Mouse (Mus musculus): ENCODE data around the gene Efnb2. TPM values are rescaled to one million over a fixed set of nuclear protein-coding genes. Genes with fewer than 3 reads are reported as not detected.

Gene Efnb2
- polyA plus RNA-seq, 1 experiment from 2014 or later = 18.3 TPM

- no peaks in the 10 kb centered on the region for H3K9me3 ChIP-seq (ENCODE audit: control insufficient read depth, low read length)
- peak overlapping the region; percentile 45; the same call in 1 of the 2 replicates for H3K9ac ChIP-seq (ENCODE audit: low read length)
- peak overlapping the region; percentile 80 for H3K4me3 ChIP-seq (ENCODE audit: low read depth, low read length)
- peaks cover 42% of the 10 kb centered on the region for H3K27me3 ChIP-seq (ENCODE audit: control insufficient read depth, insufficient read depth, low read length)
- H3K36me3 ChIP-seq (ENCODE audit: control insufficient read depth, insufficient read depth, low read length) = no peaks in the 10 kb centered on the region
- H3K4me2 ChIP-seq = peak overlapping the region; percentile 92
- peak; percentile 91 for DNase-seq (ENCODE audit: low spot score, missing footprints)
- peaks cover 54% of the 10 kb centered on the region for H3K4me1 ChIP-seq (ENCODE audit: control insufficient read depth, insufficient read depth, low read length)
- 6% methylated on average over 5 of the region's 5 CpGs for WGBS
- ATAC-seq (ENCODE audit: low FRiP score) = no peak
- H3K27ac ChIP-seq (ENCODE audit: low read depth, low read length) = no peak overlapping the region
Measured at GRCm38 (mm10) chr8:8657692-8658355, 3.2 kb downstream of the Efnb2 start.

- H3K9me3 ChIP-seq (ENCODE audit: control insufficient read depth, low read length) = no peaks in the 10 kb centered on the region
- ATAC-seq (ENCODE audit: low FRiP score) = no peak
- peaks cover 54% of the 10 kb centered on the region for H3K4me1 ChIP-seq (ENCODE audit: control insufficient read depth, insufficient read depth, low read length)
- 4% methylated on average over 14 of the region's 14 CpGs for WGBS
- H3K36me3 ChIP-seq (ENCODE audit: control insufficient read depth, insufficient read depth, low read length) = no peaks in the 10 kb centered on the region
- H3K9ac ChIP-seq (ENCODE audit: low read length) = peak overlapping the region; percentile 34; the same call in 1 of the 2 replicates
- DNase-seq (ENCODE audit: low spot score, missing footprints) = peak; percentile 88
- H3K4me2 ChIP-seq = peak overlapping the region; percentile 92
- H3K27ac ChIP-seq (ENCODE audit: low read depth, low read length) = no peak overlapping the region
- H3K4me3 ChIP-seq (ENCODE audit: low read depth, low read length) = peak overlapping the region; percentile 19
- peaks cover 52% of the 10 kb centered on the region for H3K27me3 ChIP-seq (ENCODE audit: control insufficient read depth, insufficient read depth, low read length)
Measured at GRCm38 (mm10) chr8:8656578-8657441, 4.2 kb downstream of the Efnb2 start.

GRCm38 (mm10) chr8:8655346-8656340, 5.4 kb downstream of the Efnb2 start:
- Histone ChIP-seq H3K9me3 (ENCODE audit: control insufficient read depth, low read length) (no peaks in the 10 kb centered on the region), H3K4me2 (peak overlapping the region; percentile 92), H3K36me3 (ENCODE audit: control insufficient read depth, insufficient read depth, low read length) (no peaks in the 10 kb centered on the region), H3K27me3 (ENCODE audit: control insufficient read depth, insufficient read depth, low read length) (peaks cover 64% of the 10 kb centered on the region), H3K4me1 (ENCODE audit: control insufficient read depth, insufficient read depth, low read length) (peaks cover 56% of the 10 kb centered on the region), H3K9ac (ENCODE audit: low read length) (no peak overlapping the region), H3K4me3 (ENCODE audit: low read depth, low read length) (0 out of 2 replicates have a peak overlapping the region, but pooled peaks have one; percentile 19), H3K27ac (ENCODE audit: low read depth, low read length) (no peak overlapping the region)
- DNase-seq (ENCODE audit: low spot score, missing footprints) = peak; percentile 95
- WGBS = 7% methylated on average over 24 of the region's 24 CpGs
- ATAC-seq (ENCODE audit: low FRiP score) = peak; percentile 60

GRCm38 (mm10) chr8:8653906-8654489, 7.0 kb downstream of the Efnb2 start:
- Histone ChIP-seq H3K27me3 (ENCODE audit: control insufficient read depth, insufficient read depth, low read length) (peaks cover 76% of the 10 kb centered on the region), H3K36me3 (ENCODE audit: control insufficient read depth, insufficient read depth, low read length) (no peaks in the 10 kb centered on the region), H3K9ac (ENCODE audit: low read length) (no peak overlapping the region), H3K4me1 (ENCODE audit: control insufficient read depth, insufficient read depth, low read length) (peaks cover 46% of the 10 kb centered on the region), H3K27ac (ENCODE audit: low read depth, low read length) (no peak overlapping the region), H3K9me3 (ENCODE audit: control insufficient read depth, low read length) (no peaks in the 10 kb centered on the region), H3K4me2 (0 out of 2 replicates have a peak overlapping the region, but pooled peaks have one; percentile 3), H3K4me3 (ENCODE audit: low read depth, low read length) (no peak overlapping the region)
- DNase-seq (ENCODE audit: low spot score, missing footprints) = peak; percentile 88
- 26% methylated on average over 12 of the region's 12 CpGs for WGBS
- ATAC-seq (ENCODE audit: low FRiP score) = no peak

- Histone ChIP-seq H3K27ac (ENCODE audit: low read depth, low read length) (no peak overlapping the region), H3K36me3 (ENCODE audit: control insufficient read depth, insufficient read depth, low read length) (no peaks in the 10 kb centered on the region), H3K4me3 (ENCODE audit: low read depth, low read length) (no peak overlapping the region), H3K4me1 (ENCODE audit: control insufficient read depth, insufficient read depth, low read length) (peaks cover 43% of the 10 kb centered on the region), H3K4me2 (no peak overlapping the region), H3K9me3 (ENCODE audit: control insufficient read depth, low read length) (no peaks in the 10 kb centered on the region), H3K9ac (ENCODE audit: low read length) (no peak overlapping the region), H3K27me3 (ENCODE audit: control insufficient read depth, insufficient read depth, low read length) (peaks cover 80% of the 10 kb centered on the region)
- 52% methylated on average over 5 of the region's 5 CpGs for WGBS
- ATAC-seq (ENCODE audit: low FRiP score) (no peak), DNase-seq (ENCODE audit: low spot score, missing footprints) (no peak)
Measured at GRCm38 (mm10) chr8:8653343-8653742, 7.7 kb downstream of the Efnb2 start.

GRCm38 (mm10) chr8:8652388-8652787, 8.7 kb downstream of the Efnb2 start:
- no peaks in the 10 kb centered on the region for H3K9me3 ChIP-seq (ENCODE audit: control insufficient read depth, low read length)
- ATAC-seq (ENCODE audit: low FRiP score) = no peak
- H3K4me1 ChIP-seq (ENCODE audit: control insufficient read depth, insufficient read depth, low read length) = peaks cover 35% of the 10 kb centered on the region
- 91% methylated on average over 4 of the region's 4 CpGs for WGBS
- H3K27me3 ChIP-seq (ENCODE audit: control insufficient read depth, insufficient read depth, low read length) = peaks cover 84% of the 10 kb centered on the region
- H3K27ac ChIP-seq (ENCODE audit: low read depth, low read length) = no peak overlapping the region
- no peak for DNase-seq (ENCODE audit: low spot score, missing footprints)
- no peaks in the 10 kb centered on the region for H3K36me3 ChIP-seq (ENCODE audit: control insufficient read depth, insufficient read depth, low read length)
- no peak overlapping the region for H3K4me2 ChIP-seq
- no peak overlapping the region for H3K9ac ChIP-seq (ENCODE audit: low read length)
- H3K4me3 ChIP-seq (ENCODE audit: low read depth, low read length) = no peak overlapping the region

GRCm38 (mm10) chr8:8649944-8650343, 11.1 kb downstream of the Efnb2 start:
- peaks cover 18% of the 10 kb centered on the region for H3K4me1 ChIP-seq (ENCODE audit: control insufficient read depth, insufficient read depth, low read length)
- no peak overlapping the region for H3K4me3 ChIP-seq (ENCODE audit: low read depth, low read length)
- no peak overlapping the region for H3K9ac ChIP-seq (ENCODE audit: low read length)
- H3K9me3 ChIP-seq (ENCODE audit: control insufficient read depth, low read length) = no peaks in the 10 kb centered on the region
- H3K27me3 ChIP-seq (ENCODE audit: control insufficient read depth, insufficient read depth, low read length) = peaks cover 94% of the 10 kb centered on the region
- 48% methylated on average over 8 of the region's 8 CpGs for WGBS
- no peak overlapping the region for H3K27ac ChIP-seq (ENCODE audit: low read depth, low read length)
- no peak overlapping the region for H3K4me2 ChIP-seq
- DNase-seq (ENCODE audit: low spot score, missing footprints) (no peak), ATAC-seq (ENCODE audit: low FRiP score) (no peak)
- H3K36me3 ChIP-seq (ENCODE audit: control insufficient read depth, insufficient read depth, low read length) = no peaks in the 10 kb centered on the region

- ATAC-seq (ENCODE audit: low FRiP score) = no peak
- H3K4me3 ChIP-seq (ENCODE audit: low read depth, low read length) = no peak overlapping the region
- peaks cover 14% of the 10 kb centered on the region for H3K4me1 ChIP-seq (ENCODE audit: control insufficient read depth, insufficient read depth, low read length)
- H3K9me3 ChIP-seq (ENCODE audit: control insufficient read depth, low read length) = no peaks in the 10 kb centered on the region
- no peak for DNase-seq (ENCODE audit: low spot score, missing footprints)
- peaks cover 92% of the 10 kb centered on the region for H3K27me3 ChIP-seq (ENCODE audit: control insufficient read depth, insufficient read depth, low read length)
- H3K27ac ChIP-seq (ENCODE audit: low read depth, low read length) = no peak overlapping the region
- H3K36me3 ChIP-seq (ENCODE audit: control insufficient read depth, insufficient read depth, low read length) = no peaks in the 10 kb centered on the region
- no peak overlapping the region for H3K4me2 ChIP-seq
- 88% methylated on average over 3 of the region's 3 CpGs for WGBS
- H3K9ac ChIP-seq (ENCODE audit: low read length) = no peak overlapping the region
Measured at GRCm38 (mm10) chr8:8649536-8649935, 11.5 kb downstream of the Efnb2 start.

All from midbrain, embryonic 11.5 days (tissue).